Mouse (Mus musculus) embryonic facial prominence, embryonic 14.5 days (tissue): ENCODE results near the gene Slc12a9. TPM values are rescaled to one million over a fixed set of nuclear protein-coding genes. Genes with fewer than 3 reads are reported as not detected.

Experiments
- ATAC-seq: fragments of 200-750 bp; cut with Nextera tagmentation; 2 replicates; pipeline ENCODE4 v1.8.0; 2017; ENCODE audit warnings: low read depth, moderate number of reproducible peaks, moderate TSS enrichment
- DNase-seq: peaks from one replicate; pipeline ENCODE4 v3.0.0-alpha.2; 2015; ENCODE audit warnings: low spot score
- H3K27ac ChIP-seq: fragments of 300-500 bp; sonication (generic); replicated peaks from 2 replicates; pipeline ENCODE4 v1.5.1; 2014; ENCODE audit warnings: low read depth, mild to moderate bottlenecking, low read length, moderate library complexity
- H3K27me3 ChIP-seq: fragments of 300-500 bp; sonication (generic); replicated peaks from 2 replicates; pipeline ENCODE4 v1.6.1; 2014; ENCODE audit warnings: low read length; ENCODE audit not compliant: control insufficient read depth, insufficient read depth
- H3K36me3 ChIP-seq: fragments of 300-500 bp; sonication (generic); 2 replicates; pipeline ENCODE4 v1.6.1; 2014; ENCODE audit warnings: low read length, mixed read lengths; ENCODE audit not compliant: control insufficient read depth, insufficient read depth
- H3K4me1 ChIP-seq: fragments of 300-500 bp; sonication (generic); 2 replicates; pipeline ENCODE4 v1.6.1; 2014; ENCODE audit warnings: antibody characterized with exemption, low read length; ENCODE audit not compliant: control insufficient read depth, insufficient read depth
- H3K4me2 ChIP-seq: fragments of 300-500 bp; sonication (generic); 2 replicates; pipeline ENCODE4 v1.6.1; 2014; ENCODE audit warnings: low read depth, mild to moderate bottlenecking, low read length, moderate library complexity, mixed read lengths
- H3K4me3 ChIP-seq: fragments of 300-500 bp; sonication (generic); 2 replicates; pipeline ENCODE4 v1.5.1; 2014; ENCODE audit warnings: low read depth, mild to moderate bottlenecking, low read length
- H3K9ac ChIP-seq: fragments of 300-500 bp; sonication (generic); 2 replicates; pipeline ENCODE4 v1.6.1; 2014; ENCODE audit warnings: low read depth, mild to moderate bottlenecking, low read length, moderate library complexity, mixed read lengths
- H3K9me3 ChIP-seq: fragments of 300-500 bp; sonication (generic); 2 replicates; pipeline ENCODE4 v1.6.1; 2016; ENCODE audit warnings: low read length; ENCODE audit not compliant: control insufficient read depth
- WGBS: fragments of 180-500 bp; shearing (Covaris S2); extraction: QIAGEN DNeasy Blood & Tissue Kit; methylation state at CpG from one replicate; pipeline ENCODE4 v1.1.7; 2014; 5-methylcytosine and 5-hydroxymethylcytosine counted together
- polyA plus RNA-seq: library from polyadenylated mRNA; unstranded; fragments of >200 nt; fragmentation: Nextera tagmentation; extraction: Ambion mirVana; gene quantifications from 2 replicates; pipeline ENCODE4 v1.2.1, GENCODE M21; 2014

The Slc12a9 gene
- polyA plus RNA-seq, 1 experiment from 2014 or later = 8.8 TPM

- Histone ChIP-seq H3K9ac (peak overlapping the region; percentile 91), H3K36me3 (peaks cover 56% of the 10 kb centered on the region), H3K4me1 (peaks cover 26% of the 10 kb centered on the region), H3K4me2 (peak overlapping the region; percentile 85), H3K9me3 (0 out of 2 replicates have a peak, but pooled peaks cover 5% of the 10 kb centered on the region), H3K27ac (peak overlapping the region; percentile 95), H3K4me3 (peak overlapping the region; percentile 64), H3K27me3 (no peaks in the 10 kb centered on the region)
- ATAC-seq (peak; percentile 60), DNase-seq (no peak)
- WGBS = 2% methylated on average over 19 of the region's 22 CpGs
Measured at GRCm38 (mm10) chr5:137313466-137314192, 19.8 kb downstream of the Slc12a9 start.

GRCm38 (mm10) chr5:137308356-137308755 is 25.0 kb downstream of the Slc12a9 start:
- H3K9ac ChIP-seq = peak overlapping the region; percentile 98; the same call in 1 of the 2 replicates
- H3K9me3 ChIP-seq = 0 out of 2 replicates have a peak, but pooled peaks cover 7% of the 10 kb centered on the region
- peaks cover 34% of the 10 kb centered on the region for H3K4me1 ChIP-seq
- H3K27me3 ChIP-seq = no peaks in the 10 kb centered on the region
- peak overlapping the region; percentile 97 for H3K27ac ChIP-seq
- WGBS = 95% methylated on average over 4 of the region's 4 CpGs
- peak overlapping the region; percentile 97 for H3K4me3 ChIP-seq
- H3K4me2 ChIP-seq = peak overlapping the region; percentile 69
- DNase-seq (no peak), ATAC-seq (no peak)
- H3K36me3 ChIP-seq = peaks cover 60% of the 10 kb centered on the region

GRCm38 (mm10) chr5:137307071-137307912 is 26.1 kb downstream of the Slc12a9 start, which contains the start of gene Srrt:
Gene Srrt, minus strand, starts transcription at chr5:137307674.
- Histone ChIP-seq H3K4me2 (peak within 1 kb of the TSS; percentile 69), H3K9me3 (0 out of 2 replicates have a peak, but pooled peaks cover 7% of the 10 kb centered on the region), H3K36me3 (peaks cover 70% of the 10 kb centered on the region), H3K9ac (peak within 1 kb of the TSS; percentile 98), H3K27me3 (no peaks in the 10 kb centered on the region), H3K4me3 (peak within 1 kb of the TSS; percentile 97), H3K27ac (peak within 1 kb of the TSS; percentile 97), H3K4me1 (peaks cover 26% of the 10 kb centered on the region)
- ATAC-seq (peak; percentile 91), DNase-seq (peak; percentile 98)
- 1% methylated on average over 46 of the region's 72 CpGs for WGBS

- H3K27ac ChIP-seq = peak overlapping the region; percentile 97; the same call in 1 of the 2 replicates
- H3K27me3 ChIP-seq = no peaks in the 10 kb centered on the region
- peak overlapping the region; percentile 97 for H3K4me3 ChIP-seq
- H3K36me3 ChIP-seq = peaks cover 70% of the 10 kb centered on the region
- H3K9me3 ChIP-seq = 0 out of 2 replicates have a peak, but pooled peaks cover 7% of the 10 kb centered on the region
- WGBS = 14% methylated on average over 12 of the region's 12 CpGs
- peaks cover 19% of the 10 kb centered on the region for H3K4me1 ChIP-seq
- H3K9ac ChIP-seq = peak overlapping the region; percentile 98
- ATAC-seq (no peak), DNase-seq (no peak)
- H3K4me2 ChIP-seq = peak overlapping the region; percentile 69
Measured at GRCm38 (mm10) chr5:137306439-137307005, 26.9 kb downstream of the Slc12a9 start.

GRCm38 (mm10) chr5:137305822-137306221 is 27.6 kb downstream of the Slc12a9 start:
- peak overlapping the region; percentile 97 for H3K4me3 ChIP-seq
- peaks cover 70% of the 10 kb centered on the region for H3K36me3 ChIP-seq
- DNase-seq (no peak), ATAC-seq (no peak)
- H3K27ac ChIP-seq = no peak overlapping the region
- peak overlapping the region; percentile 69 for H3K4me2 ChIP-seq
- H3K4me1 ChIP-seq = peaks cover 19% of the 10 kb centered on the region
- peak overlapping the region; percentile 98 for H3K9ac ChIP-seq
- H3K27me3 ChIP-seq = no peaks in the 10 kb centered on the region
- WGBS = 71% methylated on average over 3 of the region's 3 CpGs
- 0 out of 2 replicates have a peak, but pooled peaks cover 7% of the 10 kb centered on the region for H3K9me3 ChIP-seq

- H3K36me3 ChIP-seq = peaks cover 70% of the 10 kb centered on the region
- H3K4me3 ChIP-seq = peak overlapping the region; percentile 97; the same call in 1 of the 2 replicates
- ATAC-seq = no peak
- DNase-seq = no peak
- peak overlapping the region; percentile 69; the same call in 1 of the 2 replicates for H3K4me2 ChIP-seq
- H3K27me3 ChIP-seq = no peaks in the 10 kb centered on the region
- H3K9ac ChIP-seq = peak overlapping the region; percentile 98; the same call in 1 of the 2 replicates
- H3K4me1 ChIP-seq = peaks cover 19% of the 10 kb centered on the region
- 58% methylated on average over 4 of the region's 4 CpGs for WGBS
- H3K9me3 ChIP-seq = 0 out of 2 replicates have a peak, but pooled peaks cover 7% of the 10 kb centered on the region
- no peak overlapping the region for H3K27ac ChIP-seq
Measured at GRCm38 (mm10) chr5:137304816-137305215, 28.6 kb downstream of the Slc12a9 start.

GRCm38 (mm10) chr5:137304165-137304564 is 29.2 kb downstream of the Slc12a9 start:
- Histone ChIP-seq H3K27ac (no peak overlapping the region), H3K4me3 (no peak overlapping the region), H3K27me3 (no peaks in the 10 kb centered on the region), H3K9me3 (0 out of 2 replicates have a peak, but pooled peaks cover 7% of the 10 kb centered on the region), H3K4me2 (no peak overlapping the region; the same call in 1 of the 2 replicates), H3K36me3 (peaks cover 70% of the 10 kb centered on the region), H3K9ac (no peak overlapping the region), H3K4me1 (peaks cover 19% of the 10 kb centered on the region)
- WGBS = 85% methylated on average over 3 of the region's 3 CpGs
- no peak for DNase-seq
- ATAC-seq = no peak

- H3K36me3 ChIP-seq = peaks cover 70% of the 10 kb centered on the region
- no peak overlapping the region for H3K4me2 ChIP-seq
- no peak overlapping the region for H3K27ac ChIP-seq
- 83% methylated on average over 4 of the region's 4 CpGs for WGBS
- H3K27me3 ChIP-seq = no peaks in the 10 kb centered on the region
- no peak overlapping the region for H3K9ac ChIP-seq
- ATAC-seq (no peak), DNase-seq (no peak)
- no peak overlapping the region for H3K4me3 ChIP-seq
- H3K4me1 ChIP-seq = peaks cover 19% of the 10 kb centered on the region
- H3K9me3 ChIP-seq = 0 out of 2 replicates have a peak, but pooled peaks cover 3% of the 10 kb centered on the region
Measured at GRCm38 (mm10) chr5:137303609-137304008, 29.8 kb downstream of the Slc12a9 start.
